Mouse (Mus musculus): Measurements from ENCODE around the gene Mboat2. TPM values are rescaled to one million over a fixed set of nuclear protein-coding genes. Genes with fewer than 3 reads are reported as not detected.

Gene Mboat2
- polyA plus RNA-seq, 1 experiment: 0.78 TPM

DNA sequence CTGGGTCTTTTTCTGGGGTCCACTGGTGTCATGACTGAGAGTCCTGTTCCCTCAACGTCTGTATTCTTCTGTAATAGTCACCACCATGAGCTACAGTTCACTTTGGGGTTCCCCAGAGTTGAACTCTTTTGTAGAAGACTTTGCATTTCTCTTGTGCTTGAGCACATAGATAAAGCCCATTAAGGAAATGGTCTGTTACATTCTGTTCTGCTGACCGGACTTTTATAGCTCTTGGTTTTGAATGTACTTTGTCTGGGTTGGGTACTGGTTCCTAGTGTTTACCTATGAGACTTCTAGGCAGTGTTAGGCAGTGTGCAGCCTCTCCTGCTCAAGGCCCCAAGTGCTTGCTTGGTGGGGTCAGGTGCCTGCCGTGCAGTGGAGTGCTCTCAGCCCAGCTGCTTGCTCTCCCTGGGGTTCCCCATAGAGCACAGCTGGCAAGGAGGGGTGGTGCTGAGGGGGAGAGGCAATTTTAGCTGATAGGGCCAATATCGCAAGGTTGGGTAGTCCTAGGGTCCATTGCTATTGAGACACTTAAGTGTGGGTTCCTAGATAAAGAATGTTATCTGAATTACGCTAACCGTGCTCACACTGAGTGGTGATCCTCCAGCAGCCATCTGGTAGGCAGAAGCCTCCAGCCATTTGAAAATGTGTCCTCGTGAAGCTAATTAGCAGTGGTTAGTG lies 58.8 kb downstream of the Mboat2 start:
- TF ChIP-seq GATA1 (IDR thresholded peaks at IDR 0.05; ENCODE audit: low read length): peak; percentile 43; the same call in 1 of the 2 replicates
- TF ChIP-seq TAL1 (IDR thresholded peaks at IDR 0.05; ENCODE audit: low read length): peak; percentile 61
- Histone ChIP-seq H3K27me3 (ENCODE audit: control insufficient read depth) (no peaks in the 10 kb centered on the region), H3K36me3 (ENCODE audit: control insufficient read depth) (peaks cover 61% of the 10 kb centered on the region), H3K9me3 (ENCODE audit: control insufficient read depth, low read length) (no peaks in the 10 kb centered on the region), H3K4me1 (ENCODE audit: control insufficient read depth) (peaks cover 98% of the 10 kb centered on the region), H3K4me3 (replicated peaks) (peak overlapping the region; percentile 43)

- peaks cover 98% of the 10 kb centered on the region for H3K4me1 ChIP-seq (ENCODE audit: control insufficient read depth)
- H3K36me3 ChIP-seq (ENCODE audit: control insufficient read depth): peaks cover 62% of the 10 kb centered on the region
- H3K4me3 ChIP-seq (replicated peaks): peak overlapping the region; percentile 43
- H3K9me3 ChIP-seq (ENCODE audit: control insufficient read depth, low read length): no peaks in the 10 kb centered on the region
- TF ChIP-seq TAL1 (IDR thresholded peaks at IDR 0.05; ENCODE audit: low read length): no peak
- no peaks in the 10 kb centered on the region for H3K27me3 ChIP-seq (ENCODE audit: control insufficient read depth)
Observed at GRCm38 (mm10) chr12:24890158-24890557, 59.5 kb downstream of the Mboat2 start.

DNA sequence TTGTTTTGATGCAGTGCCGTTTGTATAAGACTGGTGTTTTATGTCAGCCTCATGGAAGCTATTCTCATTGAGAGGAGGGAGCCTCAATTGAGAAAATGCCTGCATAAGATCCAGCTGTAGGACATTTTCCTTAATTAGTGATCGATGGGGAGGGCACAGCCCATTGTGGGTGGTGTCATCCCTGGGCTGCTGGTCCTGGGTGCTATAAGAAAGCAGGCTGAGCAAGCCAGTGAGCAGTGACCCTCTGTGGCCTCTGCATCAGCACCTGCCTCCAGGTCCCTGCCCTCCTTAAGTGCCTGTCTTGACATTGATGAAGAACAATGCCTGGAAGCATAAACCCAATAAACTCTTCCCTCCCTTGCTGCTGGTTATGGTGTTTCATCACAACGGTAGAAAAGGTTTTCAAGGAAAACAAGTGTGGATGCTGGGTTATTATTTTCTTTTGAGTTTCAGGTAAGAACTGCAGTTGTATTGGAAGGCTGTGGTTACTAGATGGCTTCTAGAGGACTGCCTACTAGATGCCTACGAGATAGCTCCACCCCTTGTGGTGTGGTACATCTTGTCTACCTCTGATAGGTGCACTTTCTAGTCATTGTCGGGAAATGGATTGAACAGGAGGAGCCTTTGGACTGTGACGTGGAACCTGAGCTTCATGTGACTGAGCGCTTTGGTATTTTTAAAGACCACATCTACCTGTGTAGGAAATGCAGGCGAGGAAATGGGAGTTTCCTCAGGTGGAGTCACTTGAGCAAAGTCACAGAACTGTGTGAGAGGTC lies 60.2 kb downstream of the Mboat2 start:
- Histone ChIP-seq H3K9me3 (ENCODE audit: control insufficient read depth, low read length) (no peaks in the 10 kb centered on the region), H3K4me3 (replicated peaks) (peak overlapping the region; percentile 37), H3K27me3 (ENCODE audit: control insufficient read depth) (no peaks in the 10 kb centered on the region), H3K36me3 (ENCODE audit: control insufficient read depth) (peaks cover 64% of the 10 kb centered on the region), H3K4me1 (ENCODE audit: control insufficient read depth) (peaks cover 96% of the 10 kb centered on the region)
- TF ChIP-seq TAL1 (IDR thresholded peaks at IDR 0.05; ENCODE audit: low read length): no peak

GRCm38 (mm10) chr12:24892536-24892935 lies 61.9 kb downstream of the Mboat2 start:
- Histone ChIP-seq H3K27me3 (ENCODE audit: control insufficient read depth) (no peaks in the 10 kb centered on the region), H3K9me3 (ENCODE audit: control insufficient read depth, low read length) (no peaks in the 10 kb centered on the region), H3K4me1 (ENCODE audit: control insufficient read depth) (peaks cover 89% of the 10 kb centered on the region), H3K4me3 (replicated peaks) (peak overlapping the region; percentile 31), H3K36me3 (ENCODE audit: control insufficient read depth) (peaks cover 64% of the 10 kb centered on the region)
- TF ChIP-seq TAL1 (IDR thresholded peaks at IDR 0.05; ENCODE audit: low read length) (peak; percentile 96), GATA1 (IDR thresholded peaks at IDR 0.05; ENCODE audit: low read length) (peak; percentile 95)

DNA sequence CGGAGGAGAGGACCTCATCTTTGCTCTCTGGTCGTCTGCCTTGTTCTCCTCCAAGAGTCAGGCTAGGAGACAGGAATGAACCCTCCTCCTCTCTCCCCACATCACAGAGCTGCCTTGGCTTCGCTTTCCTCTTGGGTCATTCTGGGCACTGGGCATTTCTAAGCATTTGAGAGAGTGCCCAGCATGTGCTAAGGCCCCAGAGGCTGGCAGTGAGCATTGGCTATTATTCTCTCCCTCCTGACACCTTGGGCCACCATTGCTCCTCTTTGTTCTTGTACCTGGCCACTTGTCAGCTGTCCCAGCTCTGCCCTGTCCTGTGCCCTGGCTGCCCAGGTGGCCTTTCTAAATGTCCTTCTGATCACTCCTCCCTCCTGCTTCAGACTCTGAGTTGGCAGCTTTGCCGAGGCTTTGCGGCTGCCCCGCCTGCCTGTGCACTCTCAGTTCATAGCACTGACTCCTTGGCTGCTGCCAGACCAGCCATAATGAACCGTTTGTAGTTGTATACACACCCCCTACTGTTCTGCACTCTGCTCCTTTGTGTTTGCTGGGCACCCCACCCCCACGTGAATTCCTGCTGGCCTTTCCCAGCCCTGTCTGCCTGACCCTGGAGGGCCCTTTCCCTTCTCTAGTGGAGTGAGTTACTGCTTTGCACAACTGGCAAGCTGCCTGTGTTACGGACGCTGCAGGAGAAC lies 63.2 kb downstream of the Mboat2 start:
- Histone ChIP-seq H3K4me3 (replicated peaks) (peak overlapping the region; percentile 21), H3K27me3 (ENCODE audit: control insufficient read depth) (no peaks in the 10 kb centered on the region), H3K36me3 (ENCODE audit: control insufficient read depth) (peaks cover 64% of the 10 kb centered on the region), H3K4me1 (ENCODE audit: control insufficient read depth) (peaks cover 79% of the 10 kb centered on the region), H3K9me3 (ENCODE audit: control insufficient read depth, low read length) (no peaks in the 10 kb centered on the region)
- TF ChIP-seq GATA1 (IDR thresholded peaks at IDR 0.05; ENCODE audit: low read length): no peak
- no peak for TF ChIP-seq TAL1 (IDR thresholded peaks at IDR 0.05; ENCODE audit: low read length)

GRCm38 (mm10) chr12:24895352-24895751 lies 64.7 kb downstream of the Mboat2 start:
- Histone ChIP-seq H3K4me3 (replicated peaks) (no peak overlapping the region), H3K9me3 (ENCODE audit: control insufficient read depth, low read length) (no peaks in the 10 kb centered on the region), H3K36me3 (ENCODE audit: control insufficient read depth) (peaks cover 73% of the 10 kb centered on the region), H3K4me1 (ENCODE audit: control insufficient read depth) (peaks cover 72% of the 10 kb centered on the region), H3K27me3 (ENCODE audit: control insufficient read depth) (no peaks in the 10 kb centered on the region)
- TF ChIP-seq TAL1 (IDR thresholded peaks at IDR 0.05; ENCODE audit: low read length): no peak
- TF ChIP-seq GATA1 (IDR thresholded peaks at IDR 0.05; ENCODE audit: low read length): no peak

DNA sequence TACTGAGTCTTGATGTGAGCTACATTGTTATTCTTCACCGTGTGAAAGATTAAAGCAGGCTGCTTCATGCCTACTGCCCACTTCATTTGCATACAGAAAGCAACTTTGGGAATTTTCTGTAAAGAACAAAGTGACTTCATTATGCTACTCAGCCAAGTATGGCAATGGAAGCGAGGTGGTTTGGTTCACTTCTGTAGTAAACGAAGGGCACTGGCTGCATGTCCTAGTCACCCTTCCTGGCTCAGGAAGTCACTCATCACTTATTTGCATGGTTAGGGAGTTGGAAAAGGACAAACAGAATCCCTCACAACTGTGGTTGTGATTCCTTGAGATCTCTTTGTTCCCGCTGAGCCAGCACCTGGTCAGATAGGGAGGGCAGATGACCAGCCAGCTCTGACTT lies 66.7 kb downstream of the Mboat2 start:
- no peak overlapping the region for H3K4me3 ChIP-seq (replicated peaks)
- no peaks in the 10 kb centered on the region for H3K9me3 ChIP-seq (ENCODE audit: control insufficient read depth, low read length)
- peaks cover 52% of the 10 kb centered on the region for H3K4me1 ChIP-seq (ENCODE audit: control insufficient read depth)
- peaks cover 72% of the 10 kb centered on the region for H3K36me3 ChIP-seq (ENCODE audit: control insufficient read depth)
- TF ChIP-seq GATA1 (IDR thresholded peaks at IDR 0.05; ENCODE audit: low read length) (no peak), TAL1 (IDR thresholded peaks at IDR 0.05; ENCODE audit: low read length) (no peak)
- no peaks in the 10 kb centered on the region for H3K27me3 ChIP-seq (ENCODE audit: control insufficient read depth)

DNA sequence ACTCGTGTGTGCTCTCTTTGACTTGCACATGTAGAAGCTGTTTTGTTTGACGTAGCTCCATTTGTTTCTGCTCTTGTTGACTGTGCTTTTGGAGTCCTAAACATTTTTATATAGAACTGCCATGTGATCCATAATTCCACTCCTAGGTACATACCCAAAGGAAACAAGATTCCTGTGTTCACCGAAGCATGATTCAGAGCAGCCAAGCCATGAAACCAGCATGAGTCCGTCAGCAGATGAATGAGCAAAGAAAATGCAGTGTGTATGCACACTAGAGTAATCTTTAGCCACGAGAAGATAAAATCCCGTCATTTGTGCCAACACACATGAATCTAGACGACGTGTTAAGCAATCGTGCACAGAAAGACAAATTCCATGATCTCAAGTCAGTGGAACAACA lies 67.5 kb downstream of the Mboat2 start:
- Histone ChIP-seq H3K4me1 (ENCODE audit: control insufficient read depth) (peaks cover 43% of the 10 kb centered on the region), H3K27me3 (ENCODE audit: control insufficient read depth) (no peaks in the 10 kb centered on the region), H3K4me3 (replicated peaks) (no peak overlapping the region), H3K36me3 (ENCODE audit: control insufficient read depth) (peaks cover 81% of the 10 kb centered on the region), H3K9me3 (ENCODE audit: control insufficient read depth, low read length) (no peaks in the 10 kb centered on the region)
- no peak for TF ChIP-seq GATA1 (IDR thresholded peaks at IDR 0.05; ENCODE audit: low read length)
- TF ChIP-seq TAL1 (IDR thresholded peaks at IDR 0.05; ENCODE audit: low read length): no peak

DNA sequence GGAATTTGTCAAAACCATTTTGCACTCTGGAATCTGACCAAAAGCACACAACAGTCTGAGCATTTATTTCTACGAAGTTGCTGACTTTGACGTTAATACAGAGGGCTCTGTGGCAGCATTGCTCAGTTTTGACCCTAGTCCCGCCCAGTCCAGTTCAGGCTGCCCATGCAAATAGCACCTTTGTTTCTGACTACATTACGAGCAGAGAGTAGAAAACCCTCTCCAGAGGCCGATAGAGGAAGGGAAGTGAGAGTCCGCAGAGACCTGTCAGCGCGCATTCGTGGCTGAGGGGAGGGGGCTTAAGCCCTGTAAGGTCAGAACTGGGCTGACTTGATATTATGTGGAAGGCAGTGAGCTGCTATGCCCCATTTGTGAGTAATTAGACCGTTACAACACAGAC lies 69.0 kb downstream of the Mboat2 start:
- no peaks in the 10 kb centered on the region for H3K27me3 ChIP-seq (ENCODE audit: control insufficient read depth)
- H3K9me3 ChIP-seq (ENCODE audit: control insufficient read depth, low read length): no peaks in the 10 kb centered on the region
- no peak overlapping the region for H3K4me3 ChIP-seq (replicated peaks)
- peaks cover 29% of the 10 kb centered on the region for H3K4me1 ChIP-seq (ENCODE audit: control insufficient read depth)
- H3K36me3 ChIP-seq (ENCODE audit: control insufficient read depth): peaks cover 73% of the 10 kb centered on the region
- no peak for TF ChIP-seq TAL1 (IDR thresholded peaks at IDR 0.05; ENCODE audit: low read length)
- TF ChIP-seq GATA1 (IDR thresholded peaks at IDR 0.05; ENCODE audit: low read length): no peak
